Mouse (Mus musculus) natural killer cell, adult 2 months (primary cell): ENCODE data around the gene Tshr.
"Not testable (repeated sequence)": the region's sequence is repeated elsewhere in the genome, so short reads cannot be mapped to it uniquely, and the experiment has no call there.

Experiments
- DNase-seq, 2 experiments: peaks; one replicate each; pipeline ENCODE4 v3.0.0; 2022; ENCODE audit warnings: low spot score in 2 of 2

The Tshr gene

DNA sequence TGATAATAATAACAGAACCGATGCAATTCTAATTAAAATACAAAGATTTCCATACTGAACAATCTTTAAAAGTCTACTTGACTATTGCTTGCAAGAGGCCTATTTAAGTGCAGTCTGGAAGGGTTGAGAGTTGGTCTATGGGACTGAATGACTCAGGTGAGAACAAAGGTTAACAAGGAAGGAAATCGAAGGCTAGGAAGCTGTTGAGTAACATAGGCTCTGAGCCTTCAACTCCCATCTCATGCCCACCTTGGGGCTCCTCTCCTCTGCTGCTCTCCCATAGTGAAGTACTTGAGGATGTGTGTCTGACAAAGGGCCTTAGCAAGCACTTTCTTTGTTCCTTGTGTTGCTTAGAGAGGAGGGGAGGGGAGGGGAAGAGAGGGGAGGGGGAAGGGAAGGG lies 116.1 kb downstream of the Tshr start:
- no peak for DNase-seq

DNA sequence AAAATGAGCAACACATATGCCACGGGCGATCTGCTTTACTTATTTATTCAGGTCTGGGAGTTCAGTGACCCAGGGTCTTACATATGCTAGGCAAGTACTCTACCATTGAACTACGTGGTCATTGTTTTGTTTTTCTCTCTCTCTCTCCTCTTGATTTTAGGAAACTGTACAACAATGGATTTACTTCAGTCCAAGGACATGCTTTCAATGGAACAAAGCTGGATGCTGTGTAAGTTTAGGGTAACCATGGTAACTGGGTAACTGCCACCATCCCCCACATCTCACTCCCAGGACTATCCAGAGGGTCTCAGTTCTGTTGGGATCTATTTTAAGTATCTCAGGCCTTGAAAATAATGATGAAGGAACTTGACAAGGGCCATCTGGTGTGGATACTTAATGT lies 127.4 kb downstream of the Tshr start:
- DNase-seq = no peak

DNA sequence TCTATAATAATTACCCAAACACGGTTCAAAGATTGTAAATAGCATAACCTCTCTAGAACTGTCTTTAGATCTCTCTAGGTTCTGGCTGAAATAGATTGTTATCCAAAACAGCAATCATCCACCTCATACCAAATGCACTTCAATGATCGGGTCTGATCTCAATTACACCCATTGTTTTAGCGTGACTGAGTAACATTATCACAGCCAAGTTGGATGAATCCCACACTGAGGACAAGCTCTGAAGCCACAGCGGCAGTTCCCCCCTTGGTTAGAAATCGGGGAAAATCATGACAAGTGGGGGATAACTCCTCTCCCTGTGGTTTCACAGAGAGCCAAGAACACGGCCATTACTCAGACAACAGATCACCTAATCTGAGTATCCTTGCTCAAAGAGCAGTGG lies 129.6 kb downstream of the Tshr start:
- DNase-seq = no peak

DNA sequence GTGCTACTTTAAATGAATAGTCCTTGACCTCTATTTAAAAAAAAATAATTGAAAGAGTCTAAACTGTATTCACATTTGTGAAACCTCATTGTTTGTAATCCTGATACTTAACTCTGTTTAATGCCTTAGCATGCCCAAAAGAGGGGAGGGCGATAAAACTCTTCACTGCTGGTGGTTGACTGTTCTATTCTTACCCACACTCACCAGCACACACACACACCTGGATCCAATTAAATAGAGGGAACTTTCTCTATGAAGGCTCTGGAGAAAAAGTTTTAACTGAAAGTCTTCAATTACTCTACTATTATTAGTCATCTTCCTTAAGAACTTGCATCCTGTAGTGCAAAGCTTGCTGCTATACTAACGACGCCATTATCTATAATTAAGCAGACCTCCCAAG lies 133.4 kb downstream of the Tshr start:
- DNase-seq = no peak

- peak in 1 of 2 experiments; percentile 1 for DNase-seq
Measured at GRCm38 (mm10) chr12:91523626-91524025, 139.3 kb downstream of the Tshr start.

DNA sequence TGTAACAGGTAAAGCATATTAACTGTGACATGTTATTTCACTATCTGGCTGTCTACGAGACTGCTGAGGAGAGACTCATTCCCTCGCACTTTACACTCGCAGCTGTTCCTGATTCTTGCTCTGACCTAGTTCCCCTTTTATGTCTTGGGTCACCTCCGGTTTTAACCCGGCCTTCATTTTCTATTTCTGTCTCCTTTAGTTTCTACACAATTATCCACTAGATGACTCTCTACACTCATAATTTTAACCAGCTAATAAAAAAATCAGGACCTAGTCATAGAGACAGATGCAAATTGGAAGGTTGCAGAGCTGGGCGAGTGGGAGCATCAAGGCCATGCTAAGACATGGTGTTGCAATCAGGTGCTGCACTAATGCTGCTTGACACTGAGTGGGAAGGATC lies 150.2 kb downstream of the Tshr start:
- no peak for DNase-seq

DNA sequence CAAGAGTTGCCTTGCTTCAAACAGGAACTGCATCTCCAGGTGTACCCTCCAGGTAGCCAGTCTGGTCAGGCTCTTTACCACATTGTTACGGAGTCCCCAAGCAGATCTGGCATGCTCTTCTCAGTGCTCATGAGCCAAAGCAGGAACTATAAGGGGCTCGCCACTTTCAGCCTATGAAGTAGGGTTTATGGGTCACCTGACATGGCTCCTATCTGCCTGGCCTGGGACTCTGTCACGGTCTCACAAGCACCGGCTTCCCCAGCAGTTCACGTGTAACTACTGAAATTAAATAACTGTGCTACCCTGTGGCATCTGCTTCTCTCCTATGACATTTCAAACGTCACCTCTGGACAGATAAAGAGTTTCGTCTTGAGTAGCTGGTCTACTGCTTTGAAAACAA lies 155.8 kb downstream of the Tshr start:
- DNase-seq = no peak

DNA sequence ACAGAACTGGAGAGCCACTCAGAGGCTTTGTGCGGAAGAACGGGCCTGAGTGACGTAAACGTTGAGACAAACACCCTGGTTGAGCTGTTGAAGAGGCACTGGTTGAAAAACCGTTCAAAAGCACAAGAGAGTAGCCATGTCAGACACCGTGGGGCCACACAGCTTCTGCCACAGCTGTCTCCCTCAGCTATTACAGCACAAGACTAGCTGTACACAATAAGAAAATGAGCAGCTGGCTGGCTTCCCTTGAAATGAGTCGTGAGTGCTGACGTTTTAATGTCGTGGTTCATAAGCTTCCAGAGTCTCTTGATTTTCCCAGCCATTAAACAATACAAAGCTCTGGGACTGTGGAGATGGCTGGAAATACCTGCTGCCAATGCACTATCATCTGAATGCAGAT lies 165.1 kb downstream of the Tshr start:
- no peak for DNase-seq

DNA sequence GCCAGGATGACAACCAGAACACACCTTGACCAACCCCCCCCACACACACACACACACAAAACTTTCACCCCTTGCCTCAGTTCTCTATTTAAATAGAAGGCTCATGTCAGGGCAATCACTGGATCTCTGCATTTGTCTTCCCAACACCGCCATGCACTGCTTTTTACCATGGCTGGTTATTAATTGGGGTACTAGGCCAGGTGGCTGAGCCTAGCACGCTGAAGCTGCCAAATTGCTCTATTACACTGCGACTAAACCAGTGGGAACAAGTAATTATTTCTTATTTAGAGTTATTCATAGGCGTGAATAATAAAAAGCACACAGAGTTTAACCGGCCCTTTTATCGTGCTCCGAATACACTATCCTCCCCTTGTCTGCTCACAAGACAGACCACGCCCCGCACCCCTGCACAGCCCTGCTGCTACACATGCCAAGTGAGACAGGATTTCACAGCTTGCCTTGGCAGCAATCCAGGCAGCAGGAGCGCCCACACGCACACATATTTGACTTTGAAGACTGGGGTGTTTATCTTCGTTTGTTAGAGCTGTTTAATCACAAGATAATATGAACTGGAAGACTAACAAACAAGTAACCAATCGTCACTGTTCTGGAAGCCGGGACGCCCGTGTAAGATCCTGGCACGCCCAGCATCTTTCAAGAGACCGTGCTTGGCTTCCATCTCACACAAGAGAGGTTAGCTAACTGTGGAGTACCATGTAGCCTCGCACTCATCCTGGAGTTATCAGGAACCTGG lies 167.6 kb downstream of the Tshr start:
- DNase-seq = no peak

GRCm38 (mm10) chr12:91557358-91558005 lies 173.1 kb downstream of the Tshr start:
- not testable (repeated sequence) for DNase-seq

GRCm38 (mm10) chr12:91558152-91558551 lies 173.8 kb downstream of the Tshr start:
- not testable (repeated sequence) for DNase-seq

DNA sequence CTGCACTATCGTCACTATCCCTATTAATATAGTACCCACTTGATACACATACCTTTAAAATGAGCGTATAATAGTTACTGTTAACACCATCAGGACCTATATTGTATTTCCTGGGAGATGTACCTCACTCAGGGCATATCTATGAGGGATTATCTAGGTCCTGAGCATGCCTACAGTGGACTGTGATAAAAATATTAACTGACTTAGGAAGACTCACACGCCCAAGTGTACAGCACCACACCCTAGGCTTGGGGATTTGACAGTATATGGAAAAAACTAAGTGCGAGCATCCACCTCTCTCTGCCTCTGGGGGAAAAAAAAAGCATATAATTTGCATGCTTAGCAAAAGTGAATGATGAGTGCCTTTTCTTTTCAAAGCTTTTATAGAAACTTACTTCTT lies 182.8 kb downstream of the Tshr start:
- no peak for DNase-seq

GRCm38 (mm10) chr12:91569255-91569654 lies 184.9 kb downstream of the Tshr start:
- DNase-seq = no peak

- no peak for DNase-seq
Measured at GRCm38 (mm10) chr12:91571708-91572107, 187.3 kb downstream of the Tshr start.

DNA sequence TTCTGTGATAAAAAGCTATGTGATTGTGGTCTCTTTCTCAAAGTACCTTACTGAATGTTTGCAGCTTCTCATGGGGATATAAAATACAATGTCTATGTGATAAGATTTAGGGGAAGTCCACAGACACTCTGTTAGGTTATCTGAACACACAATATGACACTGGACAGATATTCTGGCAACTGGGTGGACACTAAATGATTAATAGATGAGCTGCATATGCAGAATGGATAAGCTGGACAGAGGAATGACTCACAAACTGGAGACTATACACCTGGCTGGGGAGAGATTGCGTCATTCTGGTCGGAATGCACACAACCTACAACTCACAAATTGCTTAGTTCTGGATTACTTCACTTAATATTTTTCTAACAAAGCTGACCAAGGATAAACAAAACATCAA lies 195.3 kb downstream of the Tshr start:
- no peak for DNase-seq

- no peak for DNase-seq
Measured at GRCm38 (mm10) chr12:91581204-91582070, 197.1 kb downstream of the Tshr start.

DNA sequence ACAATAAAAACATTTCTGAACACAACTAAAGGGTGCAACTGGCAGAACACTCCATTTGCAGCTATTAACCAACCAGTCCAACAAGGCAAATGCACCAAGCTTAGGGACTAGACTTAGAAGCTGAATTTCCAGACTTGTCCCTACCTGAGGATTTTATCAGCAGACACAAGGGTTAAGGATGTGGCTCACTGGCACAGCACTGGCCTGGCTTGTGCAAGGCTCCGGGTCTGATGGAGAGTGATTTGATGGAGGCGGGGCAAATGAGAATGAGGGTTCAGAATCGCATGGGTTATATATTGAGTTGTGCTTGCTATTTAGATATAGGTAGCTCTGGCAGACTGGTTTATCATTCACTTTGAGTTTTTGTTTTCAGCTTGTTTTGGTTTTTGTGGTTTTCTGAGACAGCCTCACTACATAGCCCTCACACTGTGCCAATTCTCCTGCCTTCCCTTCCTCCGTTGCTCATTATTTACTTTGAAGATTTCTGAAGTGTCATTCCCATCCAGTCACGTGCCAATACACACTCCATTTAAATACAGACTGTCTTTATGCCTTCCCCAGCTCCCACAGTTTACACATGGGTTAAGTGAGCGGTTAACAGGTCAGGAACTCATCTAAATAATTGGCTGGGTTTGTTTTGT lies 198.1 kb downstream of the Tshr start:
- no peak for DNase-seq

- DNase-seq = no peak
Measured at GRCm38 (mm10) chr12:91583409-91583808, 199.0 kb downstream of the Tshr start.

DNA sequence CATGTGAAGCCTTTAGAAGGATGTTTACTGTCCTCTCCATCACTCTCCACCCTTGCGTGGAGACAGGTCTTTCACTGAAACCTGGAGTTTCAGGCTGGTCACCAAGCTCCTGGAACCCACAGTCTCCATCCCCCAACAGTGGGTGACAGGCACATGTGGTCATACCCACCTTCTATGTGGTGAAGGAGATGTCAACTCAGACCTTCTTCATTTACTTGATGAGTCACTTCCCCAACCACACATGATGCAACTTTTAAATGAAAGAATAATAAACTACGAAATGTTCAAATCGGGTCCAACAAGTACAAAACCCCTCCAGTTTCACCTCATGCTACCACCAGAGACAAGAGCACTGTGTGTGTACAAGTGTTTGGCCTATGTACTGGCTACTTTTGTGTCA lies 200.8 kb downstream of the Tshr start:
- DNase-seq = peak; percentile 29 to 54

GRCm38 (mm10) chr12:91585815-91586214 lies 201.5 kb downstream of the Tshr start:
- DNase-seq = not testable (repeated sequence)

DNA sequence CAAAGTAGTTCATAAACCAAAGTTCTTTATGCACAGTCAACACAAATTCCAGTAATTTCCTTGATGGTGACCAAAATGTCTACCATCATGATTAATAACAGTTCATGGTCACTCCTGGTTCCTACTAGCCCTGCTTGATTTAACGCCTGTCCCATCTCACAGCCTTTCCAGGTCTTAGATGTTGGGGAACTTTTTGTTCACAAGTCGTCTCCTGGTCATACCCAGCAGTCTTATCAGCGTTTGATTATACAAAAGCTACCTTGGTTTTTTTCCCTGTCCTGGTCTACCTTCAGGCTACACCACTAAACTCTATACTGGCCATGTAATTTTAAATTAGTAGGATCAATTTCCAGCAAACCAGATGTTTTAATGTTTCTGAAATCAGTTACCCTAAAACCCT lies 202.7 kb downstream of the Tshr start:
- DNase-seq = no peak

DNA sequence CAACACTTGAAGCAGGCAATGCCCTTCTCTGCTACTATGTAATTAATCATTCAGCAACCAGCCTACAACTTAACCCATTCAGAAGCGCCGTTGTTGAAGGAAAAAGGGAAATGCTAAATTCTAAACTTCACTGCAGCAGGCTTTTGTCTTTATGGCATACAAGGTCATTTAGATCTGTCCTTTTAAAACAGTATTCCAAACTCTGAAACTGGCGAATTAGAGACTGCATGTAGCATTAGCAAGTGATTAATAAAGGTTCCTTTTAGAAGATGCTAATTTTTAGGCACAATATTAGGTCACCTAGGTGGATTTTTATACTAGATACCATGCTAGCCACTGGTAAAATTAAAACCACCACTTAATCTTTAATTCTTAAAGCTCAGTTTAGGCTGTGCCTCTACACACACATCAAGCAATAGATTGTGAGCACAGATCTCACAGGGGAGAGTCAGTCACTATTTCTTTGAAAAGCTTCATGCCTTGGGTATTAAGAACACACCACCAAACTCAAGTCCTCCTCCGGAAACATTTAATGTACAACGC lies 203.2 kb downstream of the Tshr start:
- DNase-seq = no peak
